Mouse (Mus musculus) MEL (cell line): ENCODE results near the gene Bod1. TPM values are rescaled to one million over a fixed set of nuclear protein-coding genes. Genes with fewer than 3 reads are reported as not detected.

Experiments used
- DNase-seq: peaks from one replicate; pipeline ENCODE4 v3.0.0; 2011; ENCODE audit warnings: low read depth, low spot score
- H3K27ac ChIP-seq: 2 replicates; pipeline ENCODE4 v1.5.1; 2012; ENCODE audit warnings: low read depth, mild to moderate bottlenecking, control low read depth, low read length, moderate library complexity; ENCODE audit not compliant: control insufficient read depth
- H3K27me3 ChIP-seq, 2 experiments: fragments of 150-350 bp in 1 of 2; sonication (generic) in 1 of 2; 2 replicates each; pipeline ENCODE4 v1.6.1; 2012; ENCODE audit warnings: low read length in 2 of 2, mild to moderate bottlenecking in 2 of 2, improper control_type of control experiment in 1 of 2, moderate library complexity in 1 of 2; ENCODE audit not compliant: insufficient read depth in 2 of 2, control insufficient read depth in 1 of 2
- H3K36me3 ChIP-seq, 2 experiments: 2 replicates each; pipeline ENCODE4 v1.6.1; 2012 to 2014; ENCODE audit warnings: low read length in 2 of 2, improper control_type of control experiment in 1 of 2, inconsistent platforms in 1 of 2, mild to moderate bottlenecking in 1 of 2; ENCODE audit not compliant: insufficient read depth in 2 of 2, control insufficient read depth in 1 of 2
- H3K4me1 ChIP-seq, 2 experiments: fragments of 150-350 bp in 1 of 2; sonication (generic) in 1 of 2; 2 replicates each; pipeline ENCODE4 v1.6.1; 2012; ENCODE audit warnings: low read length in 2 of 2, improper control_type of control experiment in 1 of 2, mild to moderate bottlenecking in 1 of 2; ENCODE audit not compliant: insufficient read depth in 2 of 2, control insufficient read depth in 1 of 2
- H3K4me3 ChIP-seq, 2 experiments: fragments of 150-350 bp in 1 of 2; sonication (generic) in 1 of 2; 2 replicates each; pipeline ENCODE4 v1.5.1; 2012; ENCODE audit warnings: low read depth in 2 of 2, low read length in 2 of 2, mild to moderate bottlenecking in 2 of 2, moderate library complexity in 2 of 2, control low read depth in 1 of 2, improper control_type of control experiment in 1 of 2; ENCODE audit not compliant: control insufficient read depth in 1 of 2, insufficient read depth in 1 of 2
- H3K79me2 ChIP-seq: 2 replicates; pipeline ENCODE4 v1.6.1; 2012; ENCODE audit warnings: mild to moderate bottlenecking, low read length, moderate library complexity; ENCODE audit not compliant: control insufficient read depth, poor library complexity, insufficient read depth
- H3K9ac ChIP-seq: 2 replicates; pipeline ENCODE4 v1.6.1; 2012; ENCODE audit warnings: low read depth, mild to moderate bottlenecking, control low read depth, low read length, moderate library complexity; ENCODE audit not compliant: control insufficient read depth, poor library complexity, severe bottlenecking
- H3K9me3 ChIP-seq: fragments of 150-350 bp; sonication (generic); replicated peaks from 2 replicates; pipeline ENCODE4 v1.6.1; 2012; ENCODE audit warnings: mild to moderate bottlenecking, low read length, improper control_type of control experiment, moderate library complexity; ENCODE audit not compliant: insufficient read depth
- BHLHE40 ChIP-seq: IDR thresholded peaks from 2 replicates; pipeline ENCODE4 v1.6.1; 2012; ENCODE audit warnings: low read depth, mild to moderate bottlenecking, inconsistent platforms, low read length, improper control_type of control experiment, borderline replicate concordance
- CHD1 ChIP-seq: IDR thresholded peaks from 2 replicates; pipeline ENCODE4 v1.6.1; 2012; ENCODE audit warnings: low read depth, mild to moderate bottlenecking, inconsistent platforms, low read length, improper control_type of control experiment
- CHD2 ChIP-seq: IDR thresholded peaks from 2 replicates; pipeline ENCODE4 v1.6.1; 2011; ENCODE audit warnings: low read length, improper control_type of control experiment
- CTCF ChIP-seq, 3 experiments: IDR thresholded peaks in 2 of 3; conservative IDR thresholded peaks in 1 of 3; 2 replicates each; pipeline ENCODE4 v1.5.1; 2011 to 2012; ENCODE audit warnings: low read length in 3 of 3, low read depth in 2 of 3, mild to moderate bottlenecking in 2 of 3, improper control_type of control experiment in 1 of 3, inconsistent platforms in 1 of 3, mixed read lengths in 1 of 3, moderate library complexity in 1 of 3; ENCODE audit not compliant: control insufficient read depth in 1 of 3, insufficient read depth in 1 of 3, poor library complexity in 1 of 3, severe bottlenecking in 1 of 3
- E2F4 ChIP-seq: IDR thresholded peaks from 2 replicates; pipeline ENCODE4 v1.6.1; 2011; ENCODE audit warnings: low read depth, low read length, improper control_type of control experiment, borderline replicate concordance
- ETS1 ChIP-seq: IDR thresholded peaks from 2 replicates; pipeline ENCODE4 v1.6.1; 2012; ENCODE audit warnings: low read depth, mild to moderate bottlenecking, inconsistent platforms, low read length, improper control_type of control experiment, moderate library complexity
- GABPA ChIP-seq: IDR thresholded peaks from 2 replicates; pipeline ENCODE4 v1.6.1; 2012; ENCODE audit warnings: low read depth, mild to moderate bottlenecking, inconsistent platforms, low read length, improper control_type of control experiment, moderate library complexity
- GATA1 ChIP-seq: IDR thresholded peaks from 2 replicates; pipeline ENCODE4 v1.6.1; 2011; ENCODE audit warnings: low read depth, low read length, improper control_type of control experiment
- HCFC1 ChIP-seq: IDR thresholded peaks from 2 replicates; pipeline ENCODE4 v1.6.1; 2012; ENCODE audit warnings: low read depth, mild to moderate bottlenecking, inconsistent platforms, low read length, improper control_type of control experiment, moderate library complexity
- MAFK ChIP-seq: IDR thresholded peaks from 2 replicates; pipeline ENCODE4 v1.6.1; 2011; ENCODE audit warnings: low read depth, mild to moderate bottlenecking, low read length, improper control_type of control experiment, borderline replicate concordance
- MAX ChIP-seq: IDR thresholded peaks from 2 replicates; pipeline ENCODE4 v1.6.1; 2011; ENCODE audit warnings: low read length, improper control_type of control experiment
- MAZ ChIP-seq: IDR thresholded peaks from 2 replicates; pipeline ENCODE4 v1.6.1; 2012; ENCODE audit warnings: low read depth, mild to moderate bottlenecking, inconsistent platforms, low read length, improper control_type of control experiment
- MXI1 ChIP-seq: IDR thresholded peaks from 2 replicates; pipeline ENCODE4 v1.6.1; 2011; ENCODE audit warnings: mild to moderate bottlenecking, low read depth, low read length, improper control_type of control experiment
- MYB ChIP-seq: IDR thresholded peaks from 2 replicates; pipeline ENCODE4 v1.6.1; 2011; ENCODE audit warnings: mild to moderate bottlenecking, low read depth, low read length, improper control_type of control experiment
- POLR2A ChIP-seq, 2 experiments: IDR thresholded peaks; 2 replicates each; pipeline ENCODE4 v1.6.1; 2011 to 2012; ENCODE audit warnings: low read length in 2 of 2, mild to moderate bottlenecking in 2 of 2, control low read depth in 1 of 2, improper control_type of control experiment in 1 of 2, low read depth in 1 of 2, moderate library complexity in 1 of 2; ENCODE audit not compliant: control insufficient read depth in 1 of 2, insufficient read depth in 1 of 2, poor library complexity in 1 of 2
- POLR2AphosphoS5 ChIP-seq: IDR thresholded peaks from 2 replicates; pipeline ENCODE4 v1.6.1; 2012; ENCODE audit warnings: low read depth, borderline replicate concordance, mild to moderate bottlenecking, inconsistent platforms, low read length, moderate library complexity, mixed read lengths
- RCOR1 ChIP-seq: IDR thresholded peaks from 2 replicates; pipeline ENCODE4 v1.6.1; 2012; ENCODE audit warnings: low read depth, mild to moderate bottlenecking, inconsistent platforms, low read length, improper control_type of control experiment
- SIN3A ChIP-seq: IDR thresholded peaks from 2 replicates; pipeline ENCODE4 v1.6.1; 2012; ENCODE audit warnings: low read length, improper control_type of control experiment, inconsistent platforms
- SMC3 ChIP-seq: IDR thresholded peaks from 2 replicates; pipeline ENCODE4 v1.6.1; 2011; ENCODE audit warnings: low read depth, low read length, improper control_type of control experiment
- TBP ChIP-seq: IDR thresholded peaks from 2 replicates; pipeline ENCODE4 v1.8.0; 2011; ENCODE audit warnings: low read depth, low read length, improper control_type of control experiment
- TCF12 ChIP-seq: IDR thresholded peaks from 2 replicates; pipeline ENCODE4 v1.6.1; 2014; ENCODE audit warnings: low read depth, mild to moderate bottlenecking, inconsistent platforms, low read length, improper control_type of control experiment, moderate library complexity
- USF1 ChIP-seq: IDR thresholded peaks from 2 replicates; pipeline ENCODE4 v1.6.1; 2014; ENCODE audit warnings: low read depth, mild to moderate bottlenecking, inconsistent platforms, low read length, improper control_type of control experiment, moderate library complexity
- USF2 ChIP-seq, 2 experiments: IDR thresholded peaks; 2 replicates each; pipeline ENCODE4 v1.6.1; 2011 to 2012; ENCODE audit warnings: improper control_type of control experiment in 2 of 2, low read length in 2 of 2, borderline replicate concordance in 1 of 2, inconsistent platforms in 1 of 2, low read depth in 1 of 2, mild to moderate bottlenecking in 1 of 2; ENCODE audit not compliant: insufficient read depth in 1 of 2
- ZMIZ1 ChIP-seq: IDR thresholded peaks from 2 replicates; pipeline ENCODE4 v1.6.1; 2012; ENCODE audit warnings: low read depth, mild to moderate bottlenecking, inconsistent platforms, low read length, improper control_type of control experiment, moderate library complexity
- polyA plus RNA-seq, 2 experiments: library from polyadenylated mRNA; stranded (reverse) in 1 of 2; unstranded in 1 of 2; fragments of >175 nt in 1 of 2; fragments of >200 nt in 1 of 2; gene quantifications; 2 replicates each; pipeline versions ENCODE4 v1.2.1 to v1.2.4; 2012; ENCODE audit warnings: low replicate concordance in 2 of 2, low read depth in 1 of 2; ENCODE audit not compliant: insufficient read length in 2 of 2, insufficient read depth in 1 of 2, missing spikeins in 1 of 2
- total RNA-seq: library from RNA; depleted of rRNA; stranded (reverse); fragments of 300-350 nt; gene quantifications from 2 replicates; pipeline ENCODE4 v1.2.3, GENCODE M21; 2012

Bod1 gene
- total and polyA plus RNA-seq, 3 experiments = 40.0 to 47.3 TPM; not detected in 1

- TF ChIP-seq CTCF (IDR thresholded peaks at IDR 0.05 in 2 of 3, conservative IDR thresholded peaks at IDR 0.05 in 1 of 3; ENCODE audit: control insufficient read depth in 1 of 3, insufficient read depth in 1 of 3, low read depth in 2 of 3, low read length in 3 of 3, poor library complexity in 1 of 3, severe bottlenecking in 1 of 3) = peak in 2 of 3 experiments; percentile 30 to 48; a peak in 3 of 6 replicates
- TF ChIP-seq MAX = no peak
- no peak for TF ChIP-seq TCF12
- no peak for TF ChIP-seq GABPA
- TF ChIP-seq SMC3 = peak; percentile 45
- Histone ChIP-seq H3K4me3 (no peak overlapping the region), H3K27ac (no peak overlapping the region), H3K9ac (no peak overlapping the region), H3K36me3 (no peaks in the 10 kb centered on the region), H3K27me3 (no peaks in the 10 kb centered on the region; a peak in 1 of 4 replicates), H3K4me1 (no peaks in the 10 kb centered on the region), H3K9me3 (no peaks in the 10 kb centered on the region), H3K79me2 (no peaks in the 10 kb centered on the region)
- no peak for DNase-seq
These were observed 30.4 kb downstream of the Bod1 start for GRCm38 (mm10) chr11:31641066-31641810.

GRCm38 (mm10) chr11:31640187-31640586 lies 31.5 kb downstream of the Bod1 start:
- no peaks in the 10 kb centered on the region for H3K36me3 ChIP-seq
- TF ChIP-seq MAZ (no peak), GABPA (no peak), MAFK (no peak), POLR2AphosphoS5 (no peak), POLR2A (IDR thresholded peaks at IDR 0.05; ENCODE audit: control insufficient read depth in 1 of 2, insufficient read depth in 1 of 2, low read depth in 1 of 2, low read length in 2 of 2, poor library complexity in 1 of 2) (no peak)
- TF ChIP-seq, all 39 proteins: peak for 0
- no peak overlapping the region for H3K27ac ChIP-seq
- no peaks in the 10 kb centered on the region for H3K4me1 ChIP-seq
- no peaks in the 10 kb centered on the region for H3K79me2 ChIP-seq
- H3K9me3 ChIP-seq = no peaks in the 10 kb centered on the region
- no peak for DNase-seq
- no peak overlapping the region for H3K4me3 ChIP-seq
- no peaks in the 10 kb centered on the region; a peak in 1 of 4 replicates for H3K27me3 ChIP-seq
- no peak overlapping the region for H3K9ac ChIP-seq

DNA sequence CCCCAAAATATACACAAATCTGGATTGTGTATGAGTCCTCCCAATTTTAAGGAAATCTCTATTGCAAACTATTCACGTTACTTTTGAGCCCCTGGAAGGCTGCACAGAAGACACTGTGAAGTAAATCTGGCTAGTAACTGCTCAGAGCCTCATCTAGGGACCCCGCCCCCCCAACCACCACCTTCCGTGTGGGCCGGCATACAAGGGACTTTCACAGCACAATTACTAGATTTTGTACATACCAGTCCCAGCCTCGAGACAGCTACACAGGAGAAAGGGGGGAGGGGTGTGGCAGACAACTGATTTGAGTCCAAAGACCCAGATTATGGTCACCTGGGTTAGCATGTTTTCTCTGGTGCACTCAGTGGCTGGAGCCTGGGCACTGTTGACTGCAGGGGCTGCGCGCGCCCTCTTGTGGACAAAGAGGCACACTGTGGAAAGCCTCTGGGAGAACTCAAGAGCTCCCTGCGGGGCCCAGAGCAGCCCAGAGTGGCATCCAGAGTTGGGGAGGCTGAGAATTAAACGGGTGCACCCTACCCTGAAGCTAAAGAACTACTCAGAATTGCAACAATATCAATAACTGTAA lies 33.8 kb downstream of the Bod1 start:
- Histone ChIP-seq H3K9me3 (no peaks in the 10 kb centered on the region), H3K9ac (no peak overlapping the region), H3K4me3 (no peak overlapping the region), H3K4me1 (no peaks in the 10 kb centered on the region), H3K27ac (no peak overlapping the region), H3K36me3 (no peaks in the 10 kb centered on the region), H3K27me3 (no peaks in the 10 kb centered on the region; a peak in 1 of 4 replicates), H3K79me2 (no peaks in the 10 kb centered on the region)
- DNase-seq = peak; percentile 77
- no peak for TF ChIP-seq POLR2A (IDR thresholded peaks at IDR 0.05; ENCODE audit: control insufficient read depth in 1 of 2, insufficient read depth in 1 of 2, low read depth in 1 of 2, low read length in 2 of 2, poor library complexity in 1 of 2)
- no peak for TF ChIP-seq GATA1
- no peak for TF ChIP-seq ETS1
- no peak for TF ChIP-seq HCFC1
- no peak for TF ChIP-seq BHLHE40
- no peak for TF ChIP-seq RCOR1
- no peak for TF ChIP-seq MYB
- no peak for TF ChIP-seq TBP
- TF ChIP-seq CHD2 = no peak
- TF ChIP-seq E2F4 = no peak
- no peak for TF ChIP-seq USF2 (IDR thresholded peaks at IDR 0.05; ENCODE audit: borderline replicate concordance in 1 of 2, insufficient read depth in 1 of 2, low read depth in 1 of 2, low read length in 2 of 2)
- no peak for TF ChIP-seq SIN3A
- no peak for TF ChIP-seq USF1
- no peak for TF ChIP-seq MXI1
- no peak for TF ChIP-seq ZMIZ1
- TF ChIP-seq CTCF (IDR thresholded peaks at IDR 0.05 in 2 of 3, conservative IDR thresholded peaks at IDR 0.05 in 1 of 3; ENCODE audit: control insufficient read depth in 1 of 3, insufficient read depth in 1 of 3, low read depth in 2 of 3, low read length in 3 of 3, poor library complexity in 1 of 3, severe bottlenecking in 1 of 3) = peak; percentile 74 to 99 (median 92)
- no peak for TF ChIP-seq CHD1
